Mouse (Mus musculus) liver (tissue): Measurements from ENCODE around the gene Tox4.
"Not testable (repeated sequence)": the region's sequence is repeated elsewhere in the genome, so short reads cannot be mapped to it uniquely, and the experiment has no call there.

ENCODE experiments used
- DNase-seq: peaks from one replicate; pipeline ENCODE4 v3.0.0-alpha.2; 2020; ENCODE audit warnings: mixed read lengths

Tox4 gene

DNA sequence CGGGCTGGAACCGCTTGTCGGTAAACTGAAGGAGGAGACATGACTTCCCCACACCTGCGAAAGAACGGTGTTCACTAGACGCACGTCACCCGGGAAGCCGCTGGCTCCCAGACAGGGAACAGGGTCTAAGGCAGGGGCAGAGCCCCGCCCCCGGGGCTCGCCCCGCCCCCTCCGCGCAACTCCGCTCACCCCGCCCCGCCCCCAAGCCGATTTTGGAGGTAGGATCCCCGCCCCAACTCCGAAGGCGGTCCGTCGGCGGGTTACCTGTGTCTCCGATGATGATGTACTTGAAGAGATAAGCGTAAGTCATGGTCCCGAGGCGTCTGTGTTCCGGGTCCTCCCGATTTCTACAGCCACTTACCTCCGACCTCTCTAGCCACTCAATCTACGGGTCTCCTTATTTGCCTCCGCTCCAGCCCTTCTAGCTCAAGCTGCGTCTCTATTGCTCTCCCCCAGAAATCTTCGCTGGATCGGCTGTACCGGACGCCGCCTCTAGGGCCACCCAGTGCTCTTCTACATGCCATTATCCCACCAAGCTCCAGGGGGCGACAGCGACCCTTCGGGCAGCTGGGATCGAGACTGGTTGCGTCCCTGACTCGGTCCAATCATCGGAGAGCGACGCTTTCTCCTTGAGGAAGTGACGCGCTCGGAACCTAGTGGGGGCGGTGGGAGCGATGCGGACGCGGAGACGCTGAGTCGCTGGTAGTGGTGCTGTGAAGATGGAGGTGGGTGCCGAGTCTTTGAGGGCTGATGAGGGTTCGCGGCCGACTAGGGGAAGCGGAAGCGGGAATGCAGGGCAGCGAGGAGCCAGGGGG lies at the start of gene Tox4, which contains the start of gene Rab2b:
Gene Tox4 (plus strand): TSS at position 215 of the 815 bp plus-strand sequence.
Gene Rab2b (minus strand): TSS at position 614 of the 815 bp plus-strand sequence.
- peak; percentile 97 for DNase-seq

DNA sequence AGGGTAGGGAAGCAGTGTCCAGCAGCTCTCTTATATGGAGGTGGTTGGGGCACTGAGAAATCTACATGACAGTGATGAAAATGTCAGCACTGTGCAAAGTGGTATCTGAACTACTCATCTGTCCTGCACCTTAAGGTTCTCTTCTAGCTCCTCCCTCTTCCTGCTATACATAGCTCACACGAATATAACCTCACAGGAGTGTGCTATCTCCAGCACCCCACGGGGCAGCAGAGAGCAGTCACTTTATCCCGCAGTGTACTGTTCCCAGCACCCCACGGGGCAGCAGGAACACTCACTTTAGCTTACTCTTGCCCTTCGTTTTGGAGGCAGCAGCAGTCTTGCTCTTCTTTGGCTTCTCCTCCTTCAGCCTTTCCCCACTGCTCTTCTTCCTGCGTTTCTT lies 46.7 kb upstream of the Tox4 start:
- DNase-seq, result no peak

- DNase-seq, result no peak
Measured at GRCm38 (mm10) chr14:52235165-52235564, 43.8 kb upstream of the Tox4 start.

DNA sequence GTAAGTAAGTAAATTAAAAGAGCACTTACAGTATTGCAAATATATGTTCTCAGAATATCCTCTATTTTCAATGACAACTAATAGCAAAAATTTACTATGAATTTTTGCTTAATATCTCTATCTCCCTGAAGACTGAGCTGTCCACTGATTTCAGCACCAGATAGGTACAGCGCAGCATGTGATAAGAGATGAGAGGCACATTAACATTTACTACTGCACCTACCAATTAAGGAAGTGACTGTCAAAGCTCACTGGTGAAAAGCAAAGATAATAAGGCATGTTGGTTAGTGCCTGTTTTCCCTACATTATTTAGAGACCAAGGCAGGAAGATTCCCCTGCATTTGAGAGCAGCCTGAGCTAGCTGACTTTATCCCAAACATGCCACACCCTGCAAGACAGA lies 42.7 kb upstream of the Tox4 start:
- DNase-seq, result no peak

DNA sequence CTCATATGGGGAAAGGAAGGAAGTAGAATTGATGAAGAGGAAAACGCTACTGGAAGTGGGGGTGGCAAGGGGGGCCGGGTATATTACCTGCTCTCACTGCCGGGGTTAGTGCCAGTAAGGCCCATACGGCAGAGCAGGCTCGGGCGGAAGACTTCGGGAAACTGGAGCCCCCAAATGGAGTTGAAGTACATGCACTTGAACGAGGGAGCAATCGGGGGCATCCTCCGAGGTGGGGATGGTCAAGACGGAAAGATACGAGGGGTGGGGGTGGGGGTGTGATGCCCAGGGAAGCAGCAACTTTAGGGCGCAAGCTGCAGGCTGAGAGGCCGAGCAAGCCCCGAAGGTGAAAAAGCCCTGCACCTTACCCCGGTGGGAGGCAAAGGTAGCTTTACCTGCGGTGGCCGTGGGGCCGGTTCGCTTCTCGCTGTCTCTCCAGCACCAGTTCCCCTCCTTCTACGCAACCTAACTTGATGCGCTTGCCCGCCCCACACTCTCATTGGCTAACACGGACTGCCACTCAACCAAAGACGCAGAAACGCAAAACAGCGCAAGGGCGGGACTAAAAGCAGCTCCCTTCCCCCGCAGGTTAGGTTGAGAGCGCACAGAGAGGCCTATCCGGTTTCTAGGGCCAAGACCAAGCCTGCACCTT lies 34.8 kb upstream of the Tox4 start:
- DNase-seq, result peak; percentile 98

DNA sequence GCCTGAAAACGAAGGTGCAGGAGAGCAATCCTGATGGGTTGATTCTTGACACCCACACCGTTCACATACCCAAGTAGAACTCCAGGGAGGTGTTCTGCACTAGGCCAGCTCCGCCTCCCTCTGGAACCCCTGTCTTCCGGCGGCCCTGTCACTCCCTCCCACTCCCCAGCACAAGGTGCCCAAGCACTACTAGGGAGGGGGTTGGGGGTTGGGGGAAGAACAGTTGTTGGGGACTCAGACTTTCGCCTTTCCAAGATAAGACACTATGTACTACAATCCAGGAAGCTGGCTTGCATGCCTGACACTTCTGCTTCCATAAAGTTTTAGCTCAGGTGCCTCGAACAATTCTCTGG lies 34.3 kb upstream of the Tox4 start:
- DNase-seq, result no peak

DNA sequence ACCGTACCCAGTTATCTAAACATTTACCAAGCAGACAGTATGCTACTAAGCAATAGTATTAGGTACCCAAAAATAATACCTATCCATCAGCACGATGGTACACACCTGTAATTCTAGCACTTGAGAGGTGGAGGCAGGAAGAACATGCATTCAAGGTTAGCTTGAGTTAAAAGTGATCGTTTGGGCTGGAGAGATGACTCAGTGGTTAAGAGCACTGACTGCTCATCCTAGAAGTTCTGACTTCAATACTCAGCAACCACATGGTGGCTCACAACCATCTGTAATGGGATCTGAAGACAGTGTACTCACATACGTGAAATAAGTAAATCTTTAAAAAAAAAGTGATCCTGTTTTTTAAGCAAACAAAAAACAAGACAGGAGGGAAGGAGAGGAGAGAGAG lies 32.8 kb upstream of the Tox4 start:
- DNase-seq, result no peak

GRCm38 (mm10) chr14:52256311-52257175 lies 22.4 kb upstream of the Tox4 start:
- peak; percentile 41 for DNase-seq

DNA sequence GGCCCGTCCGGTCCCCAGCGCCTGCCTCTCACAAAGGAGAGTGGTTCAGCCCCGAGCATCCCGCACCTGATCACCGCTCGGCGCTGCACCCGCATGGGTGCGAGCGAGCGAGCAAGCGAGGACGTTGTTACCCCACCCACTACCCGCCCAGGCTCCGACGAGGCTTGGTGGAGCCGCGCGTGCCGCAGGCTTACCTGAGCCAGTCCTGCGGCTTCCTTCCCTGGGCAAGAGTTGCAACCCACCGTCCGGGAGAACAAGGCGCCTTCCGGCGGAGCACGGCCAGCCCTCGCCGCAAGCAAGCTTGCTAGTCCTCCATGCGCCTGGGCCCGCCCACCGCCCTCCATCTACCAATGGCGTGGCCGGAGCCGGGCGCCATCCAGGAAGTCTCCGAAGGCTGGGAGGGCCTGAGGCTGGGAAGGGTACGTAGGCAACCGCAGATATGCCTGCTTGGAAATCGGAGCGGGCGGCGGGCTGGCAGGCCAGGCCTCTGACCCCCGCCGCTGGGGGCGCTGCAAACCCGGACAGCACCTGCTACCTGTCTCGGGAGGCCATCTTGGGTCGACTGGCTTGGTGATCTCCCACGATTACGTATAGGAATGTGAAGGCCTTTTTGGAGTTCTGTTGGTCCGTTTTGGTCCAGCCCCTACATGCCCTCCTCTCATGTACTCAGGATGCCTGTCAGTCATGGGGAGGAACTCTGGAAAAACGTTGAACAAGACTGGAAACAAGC lies 21.3 kb upstream of the Tox4 start, which contains the start of gene Chd8:
Gene Chd8 (minus strand): TSS at position 297 of the 730 bp plus-strand sequence.
- peak; percentile 99 for DNase-seq

DNA sequence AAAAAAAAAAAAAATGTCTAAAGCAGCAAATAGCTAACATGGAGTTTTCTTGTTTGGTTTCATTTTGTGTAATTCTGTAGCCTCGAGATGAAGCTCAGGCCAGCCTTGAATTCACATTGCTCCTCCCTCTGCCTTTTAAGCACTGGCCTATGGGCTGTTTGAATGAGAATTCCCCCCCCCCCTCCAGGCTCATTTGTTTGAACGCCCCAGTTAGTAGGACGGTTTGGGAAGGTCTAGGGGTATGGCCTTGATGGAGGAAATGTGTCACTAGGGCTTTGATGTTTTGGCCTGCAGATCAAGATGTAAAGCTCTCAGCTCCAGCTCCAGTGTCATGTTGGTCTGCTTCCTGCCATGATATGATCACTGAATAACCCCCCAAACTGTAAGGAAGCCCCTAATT lies 6.2 kb upstream of the Tox4 start:
- DNase-seq, result no peak

GRCm38 (mm10) chr14:52277210-52277609 lies 1.7 kb upstream of the Tox4 start:
- no peak for DNase-seq

DNA sequence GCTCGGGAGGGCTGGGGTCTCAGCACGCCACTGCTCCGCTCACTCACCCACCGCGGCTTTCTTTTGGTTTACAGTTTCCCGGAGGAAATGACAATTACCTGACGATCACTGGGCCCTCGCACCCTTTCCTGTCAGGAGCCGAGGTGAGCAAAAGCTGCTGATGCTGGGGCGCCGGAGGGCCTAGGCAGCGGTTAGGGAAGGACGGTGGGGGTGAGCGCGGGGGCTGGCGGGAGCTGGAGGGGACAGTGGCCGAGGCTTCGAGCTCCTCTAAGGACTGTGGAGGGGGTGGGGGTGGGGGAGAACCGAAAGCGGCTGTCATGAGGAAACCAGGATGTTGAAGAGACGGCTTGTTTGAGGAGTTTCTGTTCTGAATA lies 788 bp downstream of the Tox4 start:
- DNase-seq, result peak; percentile 49

DNA sequence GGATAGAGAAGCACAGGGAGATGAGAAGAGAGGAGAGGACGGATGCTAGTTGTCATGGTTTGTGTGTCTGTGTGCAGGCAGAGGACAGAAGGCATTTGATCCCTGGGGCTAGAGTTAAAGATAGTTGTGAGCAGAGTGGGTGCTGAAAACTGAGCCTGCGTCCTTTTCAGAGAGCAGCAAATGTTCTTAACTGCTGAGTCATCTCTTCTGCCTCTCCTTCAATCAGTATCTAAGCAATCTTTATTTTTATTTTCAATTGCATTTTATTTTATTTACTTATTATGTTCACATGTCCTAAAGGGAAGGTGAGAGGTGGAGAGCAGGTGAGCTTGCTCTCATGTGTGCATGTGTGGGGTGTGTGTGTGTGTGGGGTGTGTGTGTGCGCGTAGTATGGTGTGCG lies 4.7 kb downstream of the Tox4 start:
- no peak for DNase-seq

DNA sequence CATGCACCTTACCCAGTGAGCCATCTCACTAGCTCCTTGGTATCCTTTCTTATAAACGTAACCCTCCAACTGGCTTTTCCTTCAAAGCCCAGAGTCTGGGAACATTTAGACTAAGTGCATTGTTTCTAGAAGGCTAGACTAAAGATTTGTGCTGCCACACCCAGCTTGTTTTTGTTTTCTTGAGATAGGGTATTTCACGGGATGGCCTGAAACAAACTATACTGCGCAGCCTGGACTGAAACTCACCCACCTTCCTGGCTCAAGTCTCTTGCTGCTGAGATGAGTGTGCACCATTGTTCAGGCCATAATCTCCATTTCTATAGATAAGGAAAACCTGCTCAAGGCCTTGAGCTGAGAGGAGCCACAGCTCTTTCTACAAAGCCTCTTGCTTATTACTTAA lies 5.2 kb downstream of the Tox4 start:
- DNase-seq, result no peak

DNA sequence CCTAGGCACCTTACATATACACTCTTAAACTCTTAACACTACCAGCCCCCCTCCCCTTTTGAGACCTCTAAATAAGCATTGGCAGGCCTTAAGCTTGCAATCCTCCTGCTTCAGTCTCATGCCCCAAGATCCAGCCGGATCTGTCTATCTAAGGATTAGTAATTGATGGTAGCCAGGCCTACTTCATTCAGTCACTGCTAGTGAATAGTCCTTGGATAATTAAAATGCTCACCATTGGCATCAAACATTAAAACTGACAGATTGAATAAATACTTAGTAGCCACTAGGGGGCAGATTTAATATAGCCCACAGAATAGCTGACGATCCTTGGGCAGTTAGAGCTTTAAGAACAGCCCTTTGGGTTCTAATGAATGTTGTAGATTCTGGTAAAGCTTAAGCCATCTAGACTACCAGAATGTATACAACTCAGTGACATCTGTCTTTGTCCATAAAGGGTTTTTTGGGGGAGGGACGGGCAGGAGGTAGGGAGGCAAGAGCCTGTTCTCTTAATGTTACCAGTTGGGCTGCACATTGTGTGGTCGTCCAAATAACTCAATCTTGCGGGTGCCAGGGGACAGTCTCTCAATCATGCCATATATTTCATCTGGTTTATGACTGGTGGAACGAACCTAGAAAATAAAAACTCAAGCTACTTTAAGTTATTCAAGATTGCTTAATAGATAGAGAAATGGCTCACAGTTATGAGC lies 16.8 kb downstream of the Tox4 start:
- no peak for DNase-seq

- not testable (repeated sequence) for DNase-seq
Measured at GRCm38 (mm10) chr14:52303517-52303916, 24.6 kb downstream of the Tox4 start.

GRCm38 (mm10) chr14:52304644-52305271 lies 25.8 kb downstream of the Tox4 start, which contains the start of gene Mettl3:
Gene Mettl3 (minus strand): TSS chr14:52305128.
- DNase-seq, result peak; percentile 92

DNA sequence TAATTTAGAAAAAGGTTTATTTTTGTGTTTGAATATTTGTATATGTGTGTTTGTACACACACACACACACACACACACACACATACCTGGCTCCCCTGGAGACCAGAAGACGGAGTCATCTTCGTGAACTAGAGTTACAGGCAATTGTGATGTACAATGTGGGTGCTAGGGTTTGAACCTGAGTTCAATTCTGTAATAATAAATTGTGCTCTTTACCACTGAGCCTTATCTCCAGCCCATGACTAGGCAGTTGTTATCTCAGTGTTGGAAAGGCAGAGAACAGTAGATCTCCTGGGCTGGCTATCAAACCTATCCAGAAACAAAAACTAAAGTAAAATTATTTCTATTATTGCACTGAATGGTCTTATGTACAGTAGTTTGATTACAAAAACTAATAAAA lies 27.2 kb downstream of the Tox4 start:
- DNase-seq, result peak; percentile 50

DNA sequence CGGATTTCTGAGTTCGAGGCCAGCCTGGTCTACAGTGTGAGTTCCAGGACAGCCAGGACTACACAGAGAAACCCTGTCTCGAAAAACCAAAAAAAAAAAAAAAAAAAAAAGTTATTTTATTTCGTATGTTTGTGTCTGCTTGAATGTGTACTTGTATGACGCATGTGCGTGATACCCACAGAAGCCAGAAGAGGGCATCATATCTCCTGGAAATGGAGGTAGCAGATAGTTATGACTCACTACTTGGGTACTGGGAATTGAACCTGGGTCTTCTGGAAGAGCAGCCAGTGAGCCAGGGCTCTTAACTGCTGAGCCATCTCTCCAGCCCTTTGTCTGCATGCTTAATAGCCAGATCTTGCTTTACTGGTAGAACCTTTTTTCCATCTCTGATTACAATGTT lies 31.4 kb downstream of the Tox4 start:
- peak; percentile 23 for DNase-seq

- DNase-seq, result no peak
Measured at GRCm38 (mm10) chr14:52310906-52311305, 32.0 kb downstream of the Tox4 start.
